Mouse (Mus musculus): ENCODE results near the gene Map3k20. TPM values are rescaled to one million over a fixed set of nuclear protein-coding genes. Genes with fewer than 3 reads are reported as not detected.

Map3k20 gene
- total RNA-seq, 2 experiments from 2014 or later = 202 to 229 TPM

- DNase-seq (ENCODE audit: low spot score in 2 of 2) = peak; percentile 20 to 25
These were observed 191.2 kb downstream of the Map3k20 start for GRCm38 (mm10) chr2:72476486-72477211.

GRCm38 (mm10) chr2:72477221-72477620, 191.8 kb downstream of the Map3k20 start:
- no peak for DNase-seq (ENCODE audit: low spot score in 2 of 2)

DNA sequence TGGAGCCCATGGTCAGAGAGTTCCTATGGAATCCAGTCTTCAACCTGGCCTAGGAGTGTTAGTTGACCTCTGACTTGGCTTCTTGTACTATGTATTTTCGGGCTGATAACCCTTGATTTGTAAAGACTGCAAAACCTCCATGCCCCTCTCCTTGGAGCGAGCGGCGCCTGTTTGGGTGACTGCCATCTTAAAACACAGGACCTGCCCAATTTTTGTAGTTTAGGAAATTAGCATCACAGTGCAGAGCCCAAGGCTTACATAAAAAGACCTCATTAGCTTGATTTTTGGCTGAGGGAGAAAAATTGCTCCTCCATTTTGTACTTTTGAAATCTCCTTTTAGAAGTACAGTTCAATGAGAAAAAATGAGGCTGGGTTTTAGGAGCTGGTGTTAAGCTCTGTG, 192.7 kb downstream of the Map3k20 start:
- no peak for DNase-seq (ENCODE audit: low spot score in 2 of 2)

- DNase-seq (ENCODE audit: low spot score in 2 of 2) = no peak
These were observed 193.5 kb downstream of the Map3k20 start for GRCm38 (mm10) chr2:72478921-72479320.

GRCm38 (mm10) chr2:72479818-72480217, 194.4 kb downstream of the Map3k20 start:
- no peak for DNase-seq (ENCODE audit: low spot score in 2 of 2)

GRCm38 (mm10) chr2:72491650-72492049, 206.2 kb downstream of the Map3k20 start:
- no peak for DNase-seq (ENCODE audit: low spot score in 2 of 2)

Other genes starting within 250 kb of the Map3k20 start
- 10 to 100 TPM; 16.4 to 17.6 TPM for gene Cdca7, start 190.5 kb downstream of the Map3k20 start, total RNA-seq (2021)